In genomic region chr4:154569845-154570244, GRCm38 (mm10) we compare ENCODE assay signal across 31 mouse cellular contexts.
DNase-seq lines count a peak whose midpoint lies in the region; ATAC-seq lines count a peak whose summit lies in the region.
"Had no signal": no experiment of that assay in that cellular context is flagged by ENCODE, and none has a peak within 500 bp of the region (broad histone marks: within the 10 kb centered on the region; RNA-seq: fewer than 3 reads in every experiment).

No protein-coding gene starts in this region.

- peaks cover 97% of the 10 kb centered on the region for H3K4me1 ChIP-seq in forebrain, embryonic 10.5 days
- peaks cover 42% of the 10 kb centered on the region for H3K4me1 ChIP-seq in forebrain, embryonic 14.5 days (ENCODE audit: control insufficient read depth, insufficient read depth, low read length)
- peaks cover 40% of the 10 kb centered on the region for H3K4me1 ChIP-seq in hindbrain, embryonic 14.5 days (replicated peaks; ENCODE audit: control insufficient read depth, insufficient read depth, low read length)
- peaks cover 86% of the 10 kb centered on the region for H3K4me1 ChIP-seq in hindbrain, embryonic 10.5 days (replicated peaks)
- peaks cover 34% of the 10 kb centered on the region for H3K4me1 ChIP-seq in embryonic facial prominence, embryonic 11.5 days (ENCODE audit: control insufficient read depth, insufficient read depth, low read length)
- H3K4me1 ChIP-seq: megakaryocyte, embryonic 14.5 days had no signal

- ATAC-seq in forebrain, embryonic 14.5 days = no peak
- ATAC-seq in hindbrain, embryonic 14.5 days (ENCODE audit: low FRiP score) = no peak
- ATAC-seq in embryonic facial prominence, embryonic 11.5 days (replicated peaks; ENCODE audit: insufficient number of reproducible peaks, low FRiP score, low TSS enrichment, low read depth) = no peak
- ATAC-seq: intestine, postnatal 0 days; lung, postnatal 0 days had no signal

- no peak for DNase-seq in forebrain, embryonic 10.5 days (ENCODE audit: extremely low spot score, low spot score)
- no peak for DNase-seq in forebrain, embryonic 14.5 days (ENCODE audit: low spot score)
- no peak for DNase-seq in hindbrain, embryonic 14.5 days (ENCODE audit: low spot score)
- no peak for DNase-seq in hindbrain, embryonic 10.5 days (ENCODE audit: low spot score)
- DNase-seq in embryonic facial prominence, embryonic 11.5 days (ENCODE audit: low spot score) = peak; percentile 68
- peak; percentile 58 for DNase-seq in forelimb bud, embryonic 11.5 days (ENCODE audit: low read depth, low spot score)
- no peak for DNase-seq in heart, postnatal 14 days
- no peak for DNase-seq in kidney, postnatal 14 days
- DNase-seq: adrenal gland, postnatal 10 days; cerebellum, adult 8-10 months; cerebellum, postnatal 25 days; gastrocnemius, postnatal 10 days; heart, postnatal 4 days; kidney, adult 9 months; liver, embryonic 13.5 days; lung, adult 18-20 months; lung, postnatal 4 days; right cerebral cortex, adult 18-20 months; spleen, adult 18-20 months; thymus, adult 18-20 months; thymus, postnatal 25 days had no signal

- no peak overlapping the region for H3K4me3 ChIP-seq in forebrain, embryonic 10.5 days
- H3K4me3 ChIP-seq in forebrain, embryonic 14.5 days (ENCODE audit: low read depth, low read length) = no peak overlapping the region
- H3K4me3 ChIP-seq in hindbrain, embryonic 14.5 days (replicated peaks; ENCODE audit: low read length) = no peak overlapping the region
- H3K4me3 ChIP-seq in hindbrain, embryonic 10.5 days = no peak overlapping the region
- H3K4me3 ChIP-seq in embryonic facial prominence, embryonic 11.5 days (ENCODE audit: low read depth, low read length) = no peak overlapping the region
- H3K4me3 ChIP-seq: heart, embryonic 10.5 days; heart, embryonic 15.5 days; left cerebral cortex, adult 2 months; limb, embryonic 15.5 days; liver, embryonic 13.5 days; megakaryocyte, embryonic 14.5 days; midbrain, embryonic 13.5 days had no signal

- peaks cover 22% of the 10 kb centered on the region for H3K36me3 ChIP-seq in forebrain, embryonic 10.5 days (replicated peaks)
- no peaks in the 10 kb centered on the region for H3K36me3 ChIP-seq in forebrain, embryonic 14.5 days (ENCODE audit: control insufficient read depth, insufficient read depth, low read length)
- H3K36me3 ChIP-seq in hindbrain, embryonic 14.5 days (replicated peaks; ENCODE audit: control insufficient read depth, insufficient read depth) = no peaks in the 10 kb centered on the region
- H3K36me3 ChIP-seq in hindbrain, embryonic 10.5 days = no peaks in the 10 kb centered on the region
- no peaks in the 10 kb centered on the region for H3K36me3 ChIP-seq in embryonic facial prominence, embryonic 11.5 days (replicated peaks; ENCODE audit: control insufficient read depth, insufficient read depth, low read depth, low read length)
- H3K36me3 ChIP-seq: G1E; heart, embryonic 10.5 days; heart, embryonic 15.5 days; limb, embryonic 15.5 days; liver, embryonic 13.5 days; midbrain, embryonic 13.5 days had no signal

- intact Hi-C loops in heart, postnatal 14 days (cut with DNase I) = no loop called here

- H3K9ac ChIP-seq in forebrain, embryonic 14.5 days (ENCODE audit: low read length) = no peak overlapping the region
- H3K9ac ChIP-seq in hindbrain, embryonic 14.5 days = no peak overlapping the region
- no peak overlapping the region for H3K9ac ChIP-seq in embryonic facial prominence, embryonic 11.5 days (replicated peaks; ENCODE audit: low read length)
- H3K9ac ChIP-seq: heart, embryonic 15.5 days; limb, embryonic 15.5 days; liver, embryonic 13.5 days had no signal

- no peak overlapping the region for H3K4me2 ChIP-seq in forebrain, embryonic 14.5 days (ENCODE audit: low read length)
- no peak overlapping the region for H3K4me2 ChIP-seq in hindbrain, embryonic 14.5 days (replicated peaks)
- no peak overlapping the region for H3K4me2 ChIP-seq in embryonic facial prominence, embryonic 11.5 days (ENCODE audit: low read depth, low read length)
- H3K4me2 ChIP-seq: heart, embryonic 15.5 days; limb, embryonic 15.5 days; liver, embryonic 13.5 days; midbrain, embryonic 13.5 days had no signal

- H3K27me3 ChIP-seq in forebrain, embryonic 10.5 days (ENCODE audit: poor library complexity, severe bottlenecking) = peaks cover 55% of the 10 kb centered on the region
- H3K27me3 ChIP-seq in forebrain, embryonic 14.5 days (replicated peaks; ENCODE audit: control insufficient read depth, insufficient read depth, low read length) = no peaks in the 10 kb centered on the region
- peaks cover 5% of the 10 kb centered on the region; the same call in 1 of the 2 replicates for H3K27me3 ChIP-seq in hindbrain, embryonic 14.5 days (ENCODE audit: control insufficient read depth, insufficient read depth, low read length)
- peaks cover 67% of the 10 kb centered on the region for H3K27me3 ChIP-seq in hindbrain, embryonic 10.5 days (ENCODE audit: insufficient read depth, poor library complexity, severe bottlenecking)
- H3K27me3 ChIP-seq in embryonic facial prominence, embryonic 11.5 days (ENCODE audit: control insufficient read depth, insufficient read depth, low read length) = no peaks in the 10 kb centered on the region
- H3K27me3 ChIP-seq: heart, embryonic 15.5 days; limb, embryonic 15.5 days; liver, embryonic 13.5 days had no signal

- H3K9me3 ChIP-seq in forebrain, embryonic 10.5 days = no peaks in the 10 kb centered on the region
- no peaks in the 10 kb centered on the region for H3K9me3 ChIP-seq in forebrain, embryonic 14.5 days (replicated peaks; ENCODE audit: control insufficient read depth, low read length)
- no peaks in the 10 kb centered on the region for H3K9me3 ChIP-seq in hindbrain, embryonic 14.5 days (ENCODE audit: control insufficient read depth, low read length)
- H3K9me3 ChIP-seq in hindbrain, embryonic 10.5 days = no peaks in the 10 kb centered on the region
- H3K9me3 ChIP-seq in embryonic facial prominence, embryonic 11.5 days (replicated peaks; ENCODE audit: control insufficient read depth, low read length) = no peaks in the 10 kb centered on the region
- H3K9me3 ChIP-seq: heart, embryonic 10.5 days; heart, embryonic 15.5 days; limb, embryonic 15.5 days; liver, embryonic 13.5 days; megakaryocyte, embryonic 14.5 days; midbrain, embryonic 13.5 days had no signal

- 52% methylated on average over 9 of the region's 9 CpGs for WGBS in forebrain, embryonic 10.5 days
- WGBS in forebrain, embryonic 14.5 days = 39% methylated on average over 9 of the region's 9 CpGs
- WGBS in hindbrain, embryonic 14.5 days = 69% methylated on average over 9 of the region's 9 CpGs
- 64% methylated on average over 9 of the region's 9 CpGs for WGBS in hindbrain, embryonic 10.5 days
- WGBS in embryonic facial prominence, embryonic 11.5 days = 22% methylated on average over 9 of the region's 9 CpGs

- peak overlapping the region; percentile 80 for H3K27ac ChIP-seq in forebrain, embryonic 10.5 days
- no peak overlapping the region for H3K27ac ChIP-seq in forebrain, embryonic 14.5 days (ENCODE audit: low read depth, low read length)
- 0 out of 2 replicates have a peak overlapping the region, but pooled peaks have one; percentile 32 for H3K27ac ChIP-seq in hindbrain, embryonic 14.5 days
- H3K27ac ChIP-seq in hindbrain, embryonic 10.5 days = no peak overlapping the region
- 0 out of 2 replicates have a peak overlapping the region, but pooled peaks have one; percentile 28 for H3K27ac ChIP-seq in embryonic facial prominence, embryonic 11.5 days (replicated peaks; ENCODE audit: low read depth, low read length)
- H3K27ac ChIP-seq: heart, embryonic 15.5 days; left cerebral cortex, adult 2 months; limb, embryonic 15.5 days; liver, embryonic 13.5 days; stomach, postnatal 0 days had no signal

Comparison
In these comparisons a context has a peak if more than half of its experiments do, and no peak if none do; other contexts are left out.
1. H3K27ac ChIP-seq: peak in forebrain, embryonic 10.5 days (single experiment), hindbrain, embryonic 14.5 days (single experiment) and embryonic facial prominence, embryonic 11.5 days (single experiment); none in forebrain, embryonic 14.5 days (single experiment) and hindbrain, embryonic 10.5 days (single experiment).
2. DNase-seq: peak in embryonic facial prominence, embryonic 11.5 days (single experiment) and forelimb bud, embryonic 11.5 days (single experiment); none in forebrain, embryonic 10.5 days (single experiment), forebrain, embryonic 14.5 days (single experiment), hindbrain, embryonic 14.5 days (single experiment), hindbrain, embryonic 10.5 days (single experiment), heart, postnatal 14 days (0 of 2) and kidney, postnatal 14 days (single experiment).